Mouse (Mus musculus): ENCODE results near the gene Htra2.

Htra2 gene

GRCm38 (mm10) chr6:83031921-83032590 is 23.0 kb downstream of the Htra2 start:
- no peak for DNase-seq

GRCm38 (mm10) chr6:83031111-83031510 is 24.0 kb downstream of the Htra2 start:
- DNase-seq: no peak

- no peak for DNase-seq
Measured at GRCm38 (mm10) chr6:83029777-83030176, 25.3 kb downstream of the Htra2 start.

GRCm38 (mm10) chr6:83027706-83028105 is 27.4 kb downstream of the Htra2 start:
- DNase-seq: no peak

- DNase-seq: no peak
Measured at GRCm38 (mm10) chr6:83027293-83027692, 27.8 kb downstream of the Htra2 start.

- DNase-seq: no peak
Measured at GRCm38 (mm10) chr6:83025221-83025620, 29.9 kb downstream of the Htra2 start.

GRCm38 (mm10) chr6:83024421-83024820 is 30.7 kb downstream of the Htra2 start:
- no peak for DNase-seq

GRCm38 (mm10) chr6:83023786-83024185 is 31.3 kb downstream of the Htra2 start:
- DNase-seq: no peak

GRCm38 (mm10) chr6:83023008-83023407 is 32.1 kb downstream of the Htra2 start:
- no peak for DNase-seq

- no peak for DNase-seq
Measured at GRCm38 (mm10) chr6:83020836-83021593, 34.1 kb downstream of the Htra2 start.

- DNase-seq: no peak
Measured at GRCm38 (mm10) chr6:83020121-83020520, 35.0 kb downstream of the Htra2 start.

GRCm38 (mm10) chr6:83019044-83019443 is 36.0 kb downstream of the Htra2 start:
- no peak for DNase-seq

- DNase-seq: no peak
Measured at GRCm38 (mm10) chr6:83017190-83017589, 37.9 kb downstream of the Htra2 start.

GRCm38 (mm10) chr6:83015749-83016148 is 39.3 kb downstream of the Htra2 start:
- no peak for DNase-seq

GRCm38 (mm10) chr6:83014482-83015466 is 40.3 kb downstream of the Htra2 start:
- no peak for DNase-seq

- no peak for DNase-seq
Measured at GRCm38 (mm10) chr6:83013444-83013843, 41.6 kb downstream of the Htra2 start.

- no peak for DNase-seq
Measured at GRCm38 (mm10) chr6:83011756-83012155, 43.3 kb downstream of the Htra2 start.

- DNase-seq: no peak
Measured at GRCm38 (mm10) chr6:83011255-83011654, 43.8 kb downstream of the Htra2 start.

GRCm38 (mm10) chr6:83010010-83010409 is 45.1 kb downstream of the Htra2 start:
- no peak for DNase-seq

GRCm38 (mm10) chr6:83008659-83009058 is 46.4 kb downstream of the Htra2 start:
- DNase-seq: no peak

- no peak for DNase-seq
Measured at GRCm38 (mm10) chr6:83006114-83006513, 49.0 kb downstream of the Htra2 start.

GRCm38 (mm10) chr6:83005444-83006011 is 49.5 kb downstream of the Htra2 start:
- DNase-seq: no peak

- no peak for DNase-seq
Measured at GRCm38 (mm10) chr6:83004872-83005271, 50.2 kb downstream of the Htra2 start.
